Mouse (Mus musculus): ENCODE results near the gene Was. TPM values are rescaled to one million over a fixed set of nuclear protein-coding genes. Genes with fewer than 3 reads are reported as not detected.

The Was gene
- polyA plus RNA-seq (2016; fragmentation: Nextera tagmentation; extraction: Ambion mirVana) = 0.15 and 0.24 TPM in 2 replicates

GRCm38 (mm10) chrX:8090346-8090953, at the start of gene Was:
Was (minus strand) TSS chrX:8090498.
- no peak within 1 kb of the TSS for H3K27ac ChIP-seq
- no peak within 1 kb of the TSS for H3K4me3 ChIP-seq
- H3K4me1 ChIP-seq (replicated peaks) = no peaks in the 10 kb centered on the region
- H3K36me3 ChIP-seq = no peaks in the 10 kb centered on the region
- H3K27me3 ChIP-seq (ENCODE audit: insufficient read depth, poor library complexity, severe bottlenecking) = no peaks in the 10 kb centered on the region
- DNase-seq (ENCODE audit: low spot score) = no peak
- peaks cover 10% of the 10 kb centered on the region; the same call in 1 of the 2 replicates for H3K9me3 ChIP-seq
- WGBS = 86% methylated on average over 14 of the region's 14 CpGs

GRCm38 (mm10) chrX:8139480-8139879, 49.2 kb upstream of the Was start:
- no peak for DNase-seq (ENCODE audit: low spot score)
- Histone ChIP-seq H3K4me3 (no peak overlapping the region), H3K27me3 (ENCODE audit: insufficient read depth, poor library complexity, severe bottlenecking) (no peaks in the 10 kb centered on the region), H3K9me3 (0 out of 2 replicates have a peak, but pooled peaks cover 5% of the 10 kb centered on the region), H3K36me3 (peaks cover 63% of the 10 kb centered on the region), H3K4me1 (replicated peaks) (peaks cover 8% of the 10 kb centered on the region), H3K27ac (no peak overlapping the region)
- WGBS = 68% methylated on average over 1 of the region's 1 CpGs

- H3K27me3 ChIP-seq (ENCODE audit: insufficient read depth, poor library complexity, severe bottlenecking) = no peaks in the 10 kb centered on the region
- no peak overlapping the region for H3K4me3 ChIP-seq
- WGBS = 58% methylated on average over 2 of the region's 2 CpGs
- peaks cover 6% of the 10 kb centered on the region for H3K4me1 ChIP-seq (replicated peaks)
- H3K27ac ChIP-seq = no peak overlapping the region
- peaks cover 4% of the 10 kb centered on the region; the same call in 1 of the 2 replicates for H3K9me3 ChIP-seq
- peaks cover 32% of the 10 kb centered on the region for H3K36me3 ChIP-seq
- DNase-seq (ENCODE audit: low spot score) = no peak
These were observed 45.6 kb upstream of the Was start for GRCm38 (mm10) chrX:8135886-8136285.

- peak; percentile 88 for DNase-seq (ENCODE audit: low spot score)
- no peaks in the 10 kb centered on the region for H3K27me3 ChIP-seq (ENCODE audit: insufficient read depth, poor library complexity, severe bottlenecking)
- peak within 1 kb of the TSS; percentile 61 for H3K4me3 ChIP-seq
- WGBS = 17% methylated on average over 40 of the region's 40 CpGs
- H3K36me3 ChIP-seq = peaks cover 29% of the 10 kb centered on the region
- H3K27ac ChIP-seq = peak within 1 kb of the TSS; percentile 91
- peaks cover 9% of the 10 kb centered on the region; the same call in 1 of the 2 replicates for H3K9me3 ChIP-seq
- peaks cover 6% of the 10 kb centered on the region for H3K4me1 ChIP-seq (replicated peaks)
These were observed 42.0 kb upstream of the Was start, which contains the start of gene Wdr13 for GRCm38 (mm10) chrX:8132017-8132976. Wdr13 (minus strand) TSS chrX:8132892.

GRCm38 (mm10) chrX:8131393-8131792, 41.1 kb upstream of the Was start:
- Histone ChIP-seq H3K4me3 (peak overlapping the region; percentile 61), H3K36me3 (peaks cover 31% of the 10 kb centered on the region), H3K4me1 (replicated peaks) (peaks cover 6% of the 10 kb centered on the region), H3K27me3 (ENCODE audit: insufficient read depth, poor library complexity, severe bottlenecking) (no peaks in the 10 kb centered on the region), H3K9me3 (peaks cover 9% of the 10 kb centered on the region; the same call in 1 of the 2 replicates), H3K27ac (peak overlapping the region; percentile 91; the same call in 1 of the 2 replicates)
- DNase-seq (ENCODE audit: low spot score) = no peak
- 90% methylated on average over 17 of the region's 17 CpGs for WGBS

GRCm38 (mm10) chrX:8125235-8125634, 34.9 kb upstream of the Was start:
- H3K4me1 ChIP-seq (replicated peaks) = no peaks in the 10 kb centered on the region
- H3K27me3 ChIP-seq (ENCODE audit: insufficient read depth, poor library complexity, severe bottlenecking) = no peaks in the 10 kb centered on the region
- H3K27ac ChIP-seq = no peak overlapping the region
- peaks cover 46% of the 10 kb centered on the region for H3K36me3 ChIP-seq
- 82% methylated on average over 7 of the region's 7 CpGs for WGBS
- H3K4me3 ChIP-seq = no peak overlapping the region
- H3K9me3 ChIP-seq = 0 out of 2 replicates have a peak, but pooled peaks cover 5% of the 10 kb centered on the region
- no peak for DNase-seq (ENCODE audit: low spot score)

GRCm38 (mm10) chrX:8123821-8124470, 33.6 kb upstream of the Was start:
- H3K27me3 ChIP-seq (ENCODE audit: insufficient read depth, poor library complexity, severe bottlenecking) = no peaks in the 10 kb centered on the region
- no peak overlapping the region for H3K4me3 ChIP-seq
- DNase-seq (ENCODE audit: low spot score) = no peak
- WGBS = 87% methylated on average over 6 of the region's 6 CpGs
- peaks cover 39% of the 10 kb centered on the region for H3K36me3 ChIP-seq
- H3K27ac ChIP-seq = no peak overlapping the region
- 0 out of 2 replicates have a peak, but pooled peaks cover 2% of the 10 kb centered on the region for H3K9me3 ChIP-seq
- H3K4me1 ChIP-seq (replicated peaks) = no peaks in the 10 kb centered on the region

GRCm38 (mm10) chrX:8117264-8117663, 27.0 kb upstream of the Was start:
- no peak overlapping the region for H3K4me3 ChIP-seq
- H3K36me3 ChIP-seq = peaks cover 6% of the 10 kb centered on the region
- no peaks in the 10 kb centered on the region for H3K4me1 ChIP-seq (replicated peaks)
- DNase-seq (ENCODE audit: low spot score) = no peak
- no peaks in the 10 kb centered on the region for H3K9me3 ChIP-seq
- H3K27me3 ChIP-seq (ENCODE audit: insufficient read depth, poor library complexity, severe bottlenecking) = no peaks in the 10 kb centered on the region
- no peak overlapping the region for H3K27ac ChIP-seq

- H3K27me3 ChIP-seq (ENCODE audit: insufficient read depth, poor library complexity, severe bottlenecking) = no peaks in the 10 kb centered on the region
- H3K9me3 ChIP-seq = no peaks in the 10 kb centered on the region
- H3K4me1 ChIP-seq (replicated peaks) = no peaks in the 10 kb centered on the region
- no peak overlapping the region for H3K27ac ChIP-seq
- no peak overlapping the region for H3K4me3 ChIP-seq
- DNase-seq (ENCODE audit: low spot score) = no peak
- H3K36me3 ChIP-seq = peaks cover 6% of the 10 kb centered on the region
- 79% methylated on average over 4 of the region's 4 CpGs for WGBS
These were observed 25.0 kb upstream of the Was start for GRCm38 (mm10) chrX:8115275-8115674.

GRCm38 (mm10) chrX:8105019-8105418, 14.7 kb upstream of the Was start:
- H3K4me1 ChIP-seq (replicated peaks) = peaks cover 8% of the 10 kb centered on the region
- WGBS = 90% methylated on average over 3 of the region's 3 CpGs
- no peak overlapping the region for H3K27ac ChIP-seq
- H3K4me3 ChIP-seq = no peak overlapping the region
- no peaks in the 10 kb centered on the region for H3K27me3 ChIP-seq (ENCODE audit: insufficient read depth, poor library complexity, severe bottlenecking)
- H3K9me3 ChIP-seq = no peaks in the 10 kb centered on the region
- no peak for DNase-seq (ENCODE audit: low spot score)
- no peaks in the 10 kb centered on the region for H3K36me3 ChIP-seq

- H3K4me3 ChIP-seq = no peak overlapping the region
- H3K27me3 ChIP-seq (ENCODE audit: insufficient read depth, poor library complexity, severe bottlenecking) = no peaks in the 10 kb centered on the region
- WGBS = 75% methylated on average over 7 of the region's 7 CpGs
- H3K27ac ChIP-seq = no peak overlapping the region
- DNase-seq (ENCODE audit: low spot score) = no peak
- H3K36me3 ChIP-seq = no peaks in the 10 kb centered on the region
- peaks cover 8% of the 10 kb centered on the region for H3K4me1 ChIP-seq (replicated peaks)
- no peaks in the 10 kb centered on the region for H3K9me3 ChIP-seq
These were observed 11.9 kb upstream of the Was start for GRCm38 (mm10) chrX:8102213-8102668.

GRCm38 (mm10) chrX:8101017-8101416, 10.7 kb upstream of the Was start:
- no peak overlapping the region for H3K4me3 ChIP-seq
- WGBS = 18% methylated on average over 3 of the region's 3 CpGs
- DNase-seq (ENCODE audit: low spot score) = peak; percentile 73
- H3K27ac ChIP-seq = peak overlapping the region; percentile 54
- peaks cover 8% of the 10 kb centered on the region for H3K4me1 ChIP-seq (replicated peaks)
- H3K27me3 ChIP-seq (ENCODE audit: insufficient read depth, poor library complexity, severe bottlenecking) = no peaks in the 10 kb centered on the region
- H3K36me3 ChIP-seq = no peaks in the 10 kb centered on the region
- no peaks in the 10 kb centered on the region; the same call in 1 of the 2 replicates for H3K9me3 ChIP-seq
